Mouse (Mus musculus): ENCODE results near the gene Arap1. TPM values are rescaled to one million over a fixed set of nuclear protein-coding genes. Genes with fewer than 3 reads are reported as not detected.

Gene Arap1
- polyA plus RNA-seq, 2 experiments: 77.1 to 92.6 TPM

GRCm38 (mm10) chr7:101419013-101419770, 71.3 kb downstream of the Arap1 start:
- Histone ChIP-seq H3K4me1 (ENCODE audit: control insufficient read depth, insufficient read depth, low read length) (0 out of 2 replicates have a peak, but pooled peaks cover 5% of the 10 kb centered on the region), H3K27me3 (ENCODE audit: control insufficient read depth, insufficient read depth, low read length) (no peaks in the 10 kb centered on the region), H3K9me3 (ENCODE audit: control insufficient read depth, low read length) (no peaks in the 10 kb centered on the region), H3K9ac (ENCODE audit: low read depth, low read length, severe bottlenecking) (no peak overlapping the region), H3K4me2 (replicated peaks; ENCODE audit: low read depth, low read length, severe bottlenecking) (no peak overlapping the region), H3K36me3 (ENCODE audit: control insufficient read depth, insufficient read depth, low read length) (peaks cover 3% of the 10 kb centered on the region; the same call in 1 of the 2 replicates), H3K4me3 (replicated peaks; ENCODE audit: low read length) (no peak overlapping the region), H3K27ac (replicated peaks; ENCODE audit: low read depth, low read length) (no peak overlapping the region)
- TF ChIP-seq POLR2A (IDR thresholded peaks at IDR 0.05; ENCODE audit: borderline replicate concordance, extremely low read depth, insufficient read depth, insufficient read length): no peak
- DNase-seq (ENCODE audit: low spot score) (no peak), ATAC-seq (ENCODE audit: low FRiP score, low read depth) (no peak)
- WGBS: 6% methylated on average over 27 of the region's 27 CpGs

GRCm38 (mm10) chr7:101421529-101421928, 73.7 kb downstream of the Arap1 start, which contains the start of gene Pde2a:
TSS of gene Pde2a (plus strand) at chr7:101421691.
- Histone ChIP-seq H3K27ac (replicated peaks; ENCODE audit: low read depth, low read length) (no peak within 1 kb of the TSS), H3K4me3 (replicated peaks; ENCODE audit: low read length) (no peak within 1 kb of the TSS), H3K9ac (ENCODE audit: low read depth, low read length, severe bottlenecking) (no peak within 1 kb of the TSS), H3K27me3 (ENCODE audit: control insufficient read depth, insufficient read depth, low read length) (no peaks in the 10 kb centered on the region), H3K4me1 (ENCODE audit: control insufficient read depth, insufficient read depth, low read length) (0 out of 2 replicates have a peak, but pooled peaks cover 1% of the 10 kb centered on the region), H3K9me3 (ENCODE audit: control insufficient read depth, low read length) (no peaks in the 10 kb centered on the region), H3K36me3 (ENCODE audit: control insufficient read depth, insufficient read depth, low read length) (no peaks in the 10 kb centered on the region), H3K4me2 (replicated peaks; ENCODE audit: low read depth, low read length, severe bottlenecking) (no peak within 1 kb of the TSS)
- DNase-seq (ENCODE audit: low spot score) (no peak), ATAC-seq (ENCODE audit: low FRiP score, low read depth) (no peak)
- no peak for TF ChIP-seq POLR2A (IDR thresholded peaks at IDR 0.05; ENCODE audit: borderline replicate concordance, extremely low read depth, insufficient read depth, insufficient read length)
- WGBS: 23% methylated on average over 6 of the region's 6 CpGs

GRCm38 (mm10) chr7:101422069-101422468, 74.2 kb downstream of the Arap1 start:
- Histone ChIP-seq H3K36me3 (ENCODE audit: control insufficient read depth, insufficient read depth, low read length) (no peaks in the 10 kb centered on the region), H3K4me3 (replicated peaks; ENCODE audit: low read length) (no peak overlapping the region), H3K27ac (replicated peaks; ENCODE audit: low read depth, low read length) (no peak overlapping the region), H3K9ac (ENCODE audit: low read depth, low read length, severe bottlenecking) (no peak overlapping the region), H3K4me2 (replicated peaks; ENCODE audit: low read depth, low read length, severe bottlenecking) (no peak overlapping the region), H3K27me3 (ENCODE audit: control insufficient read depth, insufficient read depth, low read length) (no peaks in the 10 kb centered on the region), H3K9me3 (ENCODE audit: control insufficient read depth, low read length) (no peaks in the 10 kb centered on the region), H3K4me1 (ENCODE audit: control insufficient read depth, insufficient read depth, low read length) (no peaks in the 10 kb centered on the region)
- 54% methylated on average over 3 of the region's 3 CpGs for WGBS
- no peak for TF ChIP-seq POLR2A (IDR thresholded peaks at IDR 0.05; ENCODE audit: borderline replicate concordance, extremely low read depth, insufficient read depth, insufficient read length)
- peak; percentile 83 for DNase-seq (ENCODE audit: low spot score)
- 0 out of 2 replicates have a peak, but pooled peaks have one; percentile 38 for ATAC-seq (ENCODE audit: low FRiP score, low read depth)

DNA sequence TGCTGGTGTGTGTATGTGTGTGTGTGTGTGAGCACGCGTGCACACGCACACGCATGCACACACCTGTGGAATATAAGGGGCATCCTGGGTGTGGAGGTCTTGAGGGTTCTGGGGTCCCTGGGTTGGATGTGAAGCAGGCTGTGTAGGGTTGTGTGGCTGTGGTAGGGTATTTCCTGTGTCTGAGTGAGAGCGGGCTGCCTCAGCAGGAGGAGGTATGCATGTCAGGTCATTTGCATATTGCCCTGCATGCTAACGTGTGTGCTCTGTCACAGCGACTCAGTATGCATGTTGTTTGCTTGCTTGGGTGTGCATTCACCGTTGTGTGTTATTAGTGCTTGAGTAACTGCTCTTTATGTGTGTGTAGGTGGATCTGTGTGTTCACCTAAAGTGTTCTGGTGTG, 74.8 kb downstream of the Arap1 start:
- H3K27me3 ChIP-seq (ENCODE audit: control insufficient read depth, insufficient read depth, low read length): no peaks in the 10 kb centered on the region
- no peak for TF ChIP-seq POLR2A (IDR thresholded peaks at IDR 0.05; ENCODE audit: borderline replicate concordance, extremely low read depth, insufficient read depth, insufficient read length)
- ATAC-seq (ENCODE audit: low FRiP score, low read depth) (no peak), DNase-seq (ENCODE audit: low spot score) (no peak)
- H3K36me3 ChIP-seq (ENCODE audit: control insufficient read depth, insufficient read depth, low read length): no peaks in the 10 kb centered on the region
- H3K4me2 ChIP-seq (replicated peaks; ENCODE audit: low read depth, low read length, severe bottlenecking): no peak overlapping the region
- no peaks in the 10 kb centered on the region for H3K4me1 ChIP-seq (ENCODE audit: control insufficient read depth, insufficient read depth, low read length)
- WGBS: 83% methylated on average over 8 of the region's 8 CpGs
- H3K4me3 ChIP-seq (replicated peaks; ENCODE audit: low read length): no peak overlapping the region
- no peak overlapping the region for H3K27ac ChIP-seq (replicated peaks; ENCODE audit: low read depth, low read length)
- no peak overlapping the region for H3K9ac ChIP-seq (ENCODE audit: low read depth, low read length, severe bottlenecking)
- no peaks in the 10 kb centered on the region for H3K9me3 ChIP-seq (ENCODE audit: control insufficient read depth, low read length)

- no peak for TF ChIP-seq POLR2A (IDR thresholded peaks at IDR 0.05; ENCODE audit: borderline replicate concordance, extremely low read depth, insufficient read depth, insufficient read length)
- Histone ChIP-seq H3K27me3 (ENCODE audit: control insufficient read depth, insufficient read depth, low read length) (no peaks in the 10 kb centered on the region), H3K4me2 (replicated peaks; ENCODE audit: low read depth, low read length, severe bottlenecking) (no peak overlapping the region), H3K9ac (ENCODE audit: low read depth, low read length, severe bottlenecking) (no peak overlapping the region), H3K4me3 (replicated peaks; ENCODE audit: low read length) (no peak overlapping the region), H3K4me1 (ENCODE audit: control insufficient read depth, insufficient read depth, low read length) (no peaks in the 10 kb centered on the region), H3K36me3 (ENCODE audit: control insufficient read depth, insufficient read depth, low read length) (no peaks in the 10 kb centered on the region), H3K27ac (replicated peaks; ENCODE audit: low read depth, low read length) (no peak overlapping the region), H3K9me3 (ENCODE audit: control insufficient read depth, low read length) (no peaks in the 10 kb centered on the region)
- 68% methylated on average over 6 of the region's 6 CpGs for WGBS
- DNase-seq (ENCODE audit: low spot score): no peak
- ATAC-seq (ENCODE audit: low FRiP score, low read depth): no peak
Observed at GRCm38 (mm10) chr7:101423970-101424369, 76.1 kb downstream of the Arap1 start.

Measured in limb, embryonic 14.5 days (tissue).